Mouse (Mus musculus) midbrain, embryonic 14.5 days (tissue): ENCODE measurements around the gene Gapdh. TPM values are rescaled to one million over a fixed set of nuclear protein-coding genes. Genes with fewer than 3 reads are reported as not detected.

ENCODE experiments used
- ATAC-seq: fragments of 200-750 bp; cut with Nextera tagmentation; 2 replicates; pipeline ENCODE4 v1.8.0; 2017; ENCODE audit warnings: moderate number of reproducible peaks, moderate library complexity; ENCODE audit not compliant: low FRiP score, low TSS enrichment
- DNase-seq: peaks from one replicate; pipeline ENCODE4 v3.0.0-alpha.2; 2015
- H3K27ac ChIP-seq: fragments of 300-500 bp; sonication (generic); replicated peaks from 2 replicates; pipeline ENCODE4 v1.5.1; 2014; ENCODE audit warnings: mild to moderate bottlenecking, low read depth, low read length, moderate library complexity
- H3K27me3 ChIP-seq: fragments of 300-500 bp; sonication (generic); 2 replicates; pipeline ENCODE4 v1.6.1; 2014; ENCODE audit warnings: low read length, control low read depth, mixed read lengths; ENCODE audit not compliant: control insufficient read depth, insufficient read depth
- H3K36me3 ChIP-seq: fragments of 300-500 bp; sonication (generic); 2 replicates; pipeline ENCODE4 v1.6.1; 2014; ENCODE audit warnings: low read length, control low read depth; ENCODE audit not compliant: control insufficient read depth, insufficient read depth
- H3K4me1 ChIP-seq: fragments of 300-500 bp; sonication (generic); 2 replicates; pipeline ENCODE4 v1.6.1; 2014; ENCODE audit warnings: mild to moderate bottlenecking, antibody characterized with exemption, low read length, control low read depth; ENCODE audit not compliant: control insufficient read depth, insufficient read depth
- H3K4me2 ChIP-seq: fragments of 300-500 bp; sonication (generic); 2 replicates; pipeline ENCODE4 v1.6.1; 2014; ENCODE audit warnings: mild to moderate bottlenecking, low read length, moderate library complexity
- H3K4me3 ChIP-seq: fragments of 300-500 bp; sonication (generic); replicated peaks from 2 replicates; pipeline ENCODE4 v1.5.1; 2014; ENCODE audit warnings: low read depth, low read length
- H3K9ac ChIP-seq: fragments of 300-500 bp; sonication (generic); replicated peaks from 2 replicates; pipeline ENCODE4 v1.6.1; 2014; ENCODE audit warnings: mild to moderate bottlenecking, low read length, moderate library complexity
- H3K9me3 ChIP-seq: fragments of 300-500 bp; sonication (generic); 2 replicates; pipeline ENCODE4 v1.6.1; 2016; ENCODE audit warnings: low read length, control low read depth, mixed read lengths; ENCODE audit not compliant: control insufficient read depth
- WGBS: fragments of 180-500 bp; shearing (Covaris S2); extraction: QIAGEN DNeasy Blood & Tissue Kit; methylation state at CpG from one replicate; pipeline ENCODE4 v1.1.7; 2014; 5-methylcytosine and 5-hydroxymethylcytosine counted together
- polyA plus RNA-seq: library from polyadenylated mRNA; unstranded; fragments of >200 nt; fragmentation: Nextera tagmentation; extraction: Ambion mirVana; gene quantifications from 2 replicates; pipeline ENCODE4 v1.2.1, GENCODE M21; 2014

Gene Gapdh
- polyA plus RNA-seq, 1 experiment from 2014 or later = 1,501 TPM

- Histone ChIP-seq H3K27me3 (no peaks in the 10 kb centered on the region), H3K4me2 (no peak overlapping the region), H3K4me3 (no peak overlapping the region), H3K9ac (no peak overlapping the region), H3K4me1 (peaks cover 33% of the 10 kb centered on the region), H3K27ac (no peak overlapping the region), H3K36me3 (peaks cover 46% of the 10 kb centered on the region), H3K9me3 (no peaks in the 10 kb centered on the region)
- no peak for DNase-seq
- 90% methylated on average over 9 of the region's 9 CpGs for WGBS
- no peak for ATAC-seq
Measured at GRCm38 (mm10) chr6:125143904-125144303, 22.4 kb downstream of the Gapdh start.

DNA sequence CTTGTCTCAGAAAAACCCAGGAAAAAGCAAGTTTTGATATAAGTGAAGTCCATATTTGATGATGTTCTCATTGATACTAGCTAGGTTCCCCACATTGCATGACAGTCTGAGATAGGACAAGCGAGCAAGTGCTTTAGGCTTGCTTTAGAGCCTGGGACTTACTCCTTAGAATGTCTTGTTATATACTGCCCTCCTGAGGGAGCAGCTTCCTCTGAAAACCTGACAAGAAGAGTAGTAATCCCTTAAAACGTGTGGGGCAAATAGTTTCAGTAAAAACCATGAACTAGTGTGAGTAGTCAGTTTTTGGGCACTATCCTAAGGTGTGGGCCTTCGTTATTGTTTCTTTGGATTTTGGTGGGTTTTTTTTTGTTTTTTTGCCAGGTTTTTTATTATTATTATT lies 23.1 kb downstream of the Gapdh start:
- DNase-seq = no peak

DNA sequence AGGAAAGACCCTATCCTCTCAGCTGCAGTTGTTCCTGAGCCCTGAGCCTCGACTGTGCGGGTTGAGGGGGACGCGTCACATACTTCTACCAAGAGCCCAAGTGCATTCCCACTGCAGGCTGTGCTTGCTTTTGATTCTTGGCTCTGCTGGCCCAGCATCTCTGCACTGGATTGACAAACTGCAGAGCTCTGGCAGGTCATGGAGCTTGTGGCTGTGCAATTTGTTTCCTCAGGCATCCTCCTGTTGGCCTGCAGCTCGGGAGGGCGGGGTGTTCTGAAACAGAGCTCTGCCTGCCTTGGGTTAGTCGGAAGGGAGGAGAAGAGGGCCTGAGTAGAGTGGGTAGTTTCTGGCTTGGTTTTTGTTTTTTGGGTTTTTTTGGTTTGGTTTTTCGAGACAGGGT lies 23.8 kb downstream of the Gapdh start:
- no peak overlapping the region for H3K27ac ChIP-seq
- WGBS = 92% methylated on average over 8 of the region's 8 CpGs
- peaks cover 58% of the 10 kb centered on the region for H3K36me3 ChIP-seq
- H3K9ac ChIP-seq = no peak overlapping the region
- no peak for DNase-seq
- no peaks in the 10 kb centered on the region for H3K27me3 ChIP-seq
- H3K4me3 ChIP-seq = no peak overlapping the region
- no peak for ATAC-seq
- H3K4me2 ChIP-seq = no peak overlapping the region
- H3K9me3 ChIP-seq = no peaks in the 10 kb centered on the region
- peaks cover 21% of the 10 kb centered on the region for H3K4me1 ChIP-seq

More for the DNA sequence above, 23.1 kb downstream of the Gapdh start:
- 79% methylated on average over 3 of the region's 3 CpGs for WGBS
- no peak for ATAC-seq
- no peak overlapping the region for H3K4me3 ChIP-seq
- no peak overlapping the region for H3K4me2 ChIP-seq
- no peak overlapping the region for H3K9ac ChIP-seq
- H3K4me1 ChIP-seq = peaks cover 27% of the 10 kb centered on the region
- no peaks in the 10 kb centered on the region for H3K27me3 ChIP-seq
- H3K9me3 ChIP-seq = no peaks in the 10 kb centered on the region
- H3K36me3 ChIP-seq = peaks cover 53% of the 10 kb centered on the region
- H3K27ac ChIP-seq = no peak overlapping the region

GRCm38 (mm10) chr6:125139747-125140146 lies 26.5 kb downstream of the Gapdh start:
- Histone ChIP-seq H3K27ac (no peak overlapping the region), H3K36me3 (peaks cover 82% of the 10 kb centered on the region), H3K9me3 (no peaks in the 10 kb centered on the region), H3K4me3 (no peak overlapping the region), H3K4me1 (0 out of 2 replicates have a peak, but pooled peaks cover 1% of the 10 kb centered on the region), H3K27me3 (no peaks in the 10 kb centered on the region), H3K9ac (no peak overlapping the region), H3K4me2 (no peak overlapping the region)
- DNase-seq (no peak), ATAC-seq (no peak)
- WGBS = 91% methylated on average over 7 of the region's 7 CpGs

DNA sequence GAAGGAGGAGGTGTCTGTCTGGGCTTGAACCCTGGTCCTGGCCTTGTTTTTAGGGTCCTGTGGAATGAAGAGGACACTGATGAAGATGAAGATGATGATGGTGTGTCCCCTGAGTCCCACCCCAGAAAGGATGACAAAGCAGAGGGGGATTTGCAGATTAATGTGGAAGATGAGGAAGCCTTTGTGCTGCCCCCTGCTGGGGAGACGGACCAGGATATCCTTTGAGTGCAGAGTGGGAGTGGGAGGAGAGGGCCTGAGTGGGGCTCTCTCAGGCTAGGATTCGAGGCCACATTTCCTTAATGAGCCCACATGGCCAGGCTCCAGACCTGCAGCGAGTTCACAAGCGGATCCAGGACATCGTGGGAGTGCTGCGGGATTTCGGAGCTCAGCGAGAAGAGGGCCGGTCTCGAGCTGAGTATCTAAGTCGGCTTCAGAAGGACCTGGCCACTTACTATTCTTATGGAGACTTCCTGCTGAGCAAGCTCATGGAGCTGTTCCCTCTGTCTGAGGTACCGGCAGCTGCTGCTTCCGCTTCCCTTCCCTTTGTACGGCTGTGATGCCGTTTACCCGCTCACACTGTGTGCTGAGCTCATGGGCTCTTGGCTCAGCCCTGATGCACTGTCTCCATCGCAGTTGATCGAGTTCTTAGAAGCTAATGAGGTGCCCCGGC lies 29.1 kb downstream of the Gapdh start:
- ATAC-seq = no peak
- no peak overlapping the region for H3K9ac ChIP-seq
- no peaks in the 10 kb centered on the region for H3K27me3 ChIP-seq
- no peaks in the 10 kb centered on the region for H3K9me3 ChIP-seq
- no peak overlapping the region for H3K4me2 ChIP-seq
- WGBS = 87% methylated on average over 19 of the region's 19 CpGs
- H3K36me3 ChIP-seq = peaks cover 85% of the 10 kb centered on the region
- H3K27ac ChIP-seq = no peak overlapping the region
- DNase-seq = peak; percentile 57
- H3K4me1 ChIP-seq = peaks cover 6% of the 10 kb centered on the region
- H3K4me3 ChIP-seq = no peak overlapping the region

- H3K4me2 ChIP-seq = peak overlapping the region; percentile 92
- no peaks in the 10 kb centered on the region for H3K9me3 ChIP-seq
- H3K4me1 ChIP-seq = peaks cover 7% of the 10 kb centered on the region
- 11% methylated on average over 11 of the region's 11 CpGs for WGBS
- peak overlapping the region; percentile 88 for H3K4me3 ChIP-seq
- ATAC-seq (no peak), DNase-seq (no peak)
- no peak overlapping the region for H3K27ac ChIP-seq
- no peaks in the 10 kb centered on the region for H3K27me3 ChIP-seq
- H3K9ac ChIP-seq = peak overlapping the region; percentile 79
- H3K36me3 ChIP-seq = peaks cover 73% of the 10 kb centered on the region
Measured at GRCm38 (mm10) chr6:125132470-125132869, 33.8 kb downstream of the Gapdh start.

GRCm38 (mm10) chr6:125131302-125132156 lies 34.7 kb downstream of the Gapdh start, which contains the start of gene Nop2:
TSS of gene Nop2 (plus strand) at chr6:125131909.
- H3K27me3 ChIP-seq = no peaks in the 10 kb centered on the region
- peak; percentile 93 for ATAC-seq
- no peaks in the 10 kb centered on the region for H3K9me3 ChIP-seq
- H3K4me3 ChIP-seq = peak within 1 kb of the TSS; percentile 88
- H3K27ac ChIP-seq = peak within 1 kb of the TSS; percentile 81
- peaks cover 73% of the 10 kb centered on the region for H3K36me3 ChIP-seq
- DNase-seq = peak; percentile 98
- under 1% methylated on average over 66 of the region's 66 CpGs for WGBS
- peak within 1 kb of the TSS; percentile 79 for H3K9ac ChIP-seq
- peaks cover 7% of the 10 kb centered on the region for H3K4me1 ChIP-seq
- H3K4me2 ChIP-seq = peak within 1 kb of the TSS; percentile 92

DNA sequence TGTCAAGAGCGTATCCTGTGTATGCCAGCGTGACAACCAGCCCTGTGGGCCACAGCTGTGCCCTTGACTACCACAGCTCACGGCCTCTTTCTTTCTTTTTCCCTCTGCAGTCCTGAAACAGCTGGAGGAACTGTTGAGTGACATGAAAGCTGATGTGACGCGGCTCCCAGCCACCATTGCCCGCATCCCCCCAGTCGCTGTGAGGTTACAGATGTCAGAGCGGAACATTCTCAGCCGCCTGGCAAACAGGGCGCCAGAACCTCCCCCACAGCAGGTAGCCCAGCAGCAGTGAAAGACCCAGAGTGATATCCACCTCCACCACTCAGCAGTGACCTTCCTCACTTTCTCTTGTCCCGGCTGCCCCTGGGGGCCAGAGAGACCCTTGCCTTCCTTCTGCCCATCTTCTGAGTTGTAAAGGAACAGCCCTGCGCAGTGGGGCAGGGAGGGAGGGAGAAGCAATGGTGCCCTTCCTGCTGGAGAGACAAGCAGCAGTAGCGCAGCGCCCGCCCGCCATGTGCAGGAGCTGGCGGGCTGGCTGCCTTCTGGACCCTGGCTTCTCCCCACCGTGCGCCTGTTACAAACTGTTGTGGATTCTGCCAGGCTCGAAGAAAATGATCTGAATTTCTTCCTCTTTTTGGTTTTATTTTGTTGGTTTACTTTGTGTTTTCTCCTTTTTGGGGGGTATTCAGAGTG lies 36.4 kb downstream of the Gapdh start:
- H3K27me3 ChIP-seq = no peaks in the 10 kb centered on the region
- DNase-seq (no peak), ATAC-seq (no peak)
- no peaks in the 10 kb centered on the region for H3K9me3 ChIP-seq
- H3K27ac ChIP-seq = no peak overlapping the region
- H3K4me1 ChIP-seq = peaks cover 7% of the 10 kb centered on the region
- no peak overlapping the region for H3K9ac ChIP-seq
- 88% methylated on average over 20 of the region's 20 CpGs for WGBS
- no peak overlapping the region for H3K4me3 ChIP-seq
- no peak overlapping the region for H3K4me2 ChIP-seq
- peaks cover 76% of the 10 kb centered on the region for H3K36me3 ChIP-seq
